Mouse (Mus musculus) embryonic facial prominence, embryonic 11.5 days (tissue): ENCODE results near the gene Cox6a1. TPM values are rescaled to one million over a fixed set of nuclear protein-coding genes. Genes with fewer than 3 reads are reported as not detected.

Source experiments
- ATAC-seq: fragments of 200-750 bp; cut with Nextera tagmentation; replicated peaks from 2 replicates; pipeline ENCODE4 v1.8.0; 2017; ENCODE audit warnings: low read depth; ENCODE audit not compliant: insufficient number of reproducible peaks, low FRiP score, low TSS enrichment
- DNase-seq: peaks from one replicate; pipeline ENCODE4 v3.0.0-alpha.2; 2015; ENCODE audit warnings: low spot score
- H3K27ac ChIP-seq: fragments of 300-500 bp; sonication (generic); replicated peaks from 2 replicates; pipeline ENCODE4 v1.5.1; 2014; ENCODE audit warnings: mild to moderate bottlenecking, low read depth, low read length, control low read depth
- H3K27me3 ChIP-seq: fragments of 300-500 bp; sonication (generic); 2 replicates; pipeline ENCODE4 v1.6.1; 2014; ENCODE audit warnings: mild to moderate bottlenecking, low read length, moderate library complexity, mixed read lengths; ENCODE audit not compliant: control insufficient read depth, insufficient read depth
- H3K36me3 ChIP-seq: fragments of 300-500 bp; sonication (generic); replicated peaks from 2 replicates; pipeline ENCODE4 v1.6.1; 2014; ENCODE audit warnings: low read depth, mild to moderate bottlenecking, low read length, moderate library complexity, mixed read lengths; ENCODE audit not compliant: control insufficient read depth, insufficient read depth
- H3K4me1 ChIP-seq: fragments of 300-500 bp; sonication (generic); 2 replicates; pipeline ENCODE4 v1.6.1; 2014; ENCODE audit warnings: low read length, mixed read lengths; ENCODE audit not compliant: control insufficient read depth, insufficient read depth
- H3K4me2 ChIP-seq: fragments of 300-500 bp; sonication (generic); 2 replicates; pipeline ENCODE4 v1.6.1; 2014; ENCODE audit warnings: low read depth, mild to moderate bottlenecking, control low read depth, low read length, moderate library complexity
- H3K4me3 ChIP-seq: fragments of 300-500 bp; sonication (generic); 2 replicates; pipeline ENCODE4 v1.5.1; 2014; ENCODE audit warnings: low read depth, low read length, control low read depth
- H3K9ac ChIP-seq: fragments of 300-500 bp; sonication (generic); replicated peaks from 2 replicates; pipeline ENCODE4 v1.6.1; 2014; ENCODE audit warnings: mild to moderate bottlenecking, control low read depth, low read length
- H3K9me3 ChIP-seq: fragments of 300-500 bp; sonication (generic); replicated peaks from 2 replicates; pipeline ENCODE4 v1.6.1; 2016; ENCODE audit warnings: mild to moderate bottlenecking, low read length, inconsistent platforms, mixed read lengths; ENCODE audit not compliant: control insufficient read depth
- WGBS: fragments of 180-500 bp; shearing (Covaris S2); extraction: QIAGEN DNeasy Blood & Tissue Kit; methylation state at CpG from one replicate; pipeline ENCODE4 v1.1.7; 2014; 5-methylcytosine and 5-hydroxymethylcytosine counted together
- polyA plus RNA-seq: library from polyadenylated mRNA; unstranded; fragments of >200 nt; fragmentation: Nextera tagmentation; extraction: Ambion mirVana; gene quantifications from 2 replicates; pipeline ENCODE4 v1.2.1, GENCODE M21; 2014

The Cox6a1 gene
- polyA plus RNA-seq, 1 experiment from 2014 or later, result 569 TPM

- Histone ChIP-seq H3K9ac (peak overlapping the region; percentile 87), H3K36me3 (peaks cover 8% of the 10 kb centered on the region), H3K4me1 (no peaks in the 10 kb centered on the region), H3K9me3 (no peaks in the 10 kb centered on the region), H3K4me3 (peak overlapping the region; percentile 87), H3K4me2 (peak overlapping the region; percentile 71), H3K27ac (no peak overlapping the region), H3K27me3 (no peaks in the 10 kb centered on the region)
- no peak for DNase-seq
- peak; percentile 26; the same call in 1 of the 2 replicates for ATAC-seq
- 11% methylated on average over 36 of the region's 36 CpGs for WGBS
Measured at GRCm38 (mm10) chr5:115341314-115342165, 7.2 kb downstream of the Cox6a1 start.

- DNase-seq (peak; percentile 92), ATAC-seq (peak; percentile 88)
- Histone ChIP-seq H3K36me3 (peaks cover 8% of the 10 kb centered on the region), H3K27me3 (no peaks in the 10 kb centered on the region), H3K4me2 (peak within 1 kb of the TSS; percentile 71), H3K9ac (peak within 1 kb of the TSS; percentile 87), H3K4me1 (no peaks in the 10 kb centered on the region), H3K9me3 (no peaks in the 10 kb centered on the region), H3K27ac (peak within 1 kb of the TSS; percentile 60; the same call in 1 of the 2 replicates), H3K4me3 (peak within 1 kb of the TSS; percentile 87)
- under 1% methylated on average over 62 of the region's 62 CpGs for WGBS
Measured at GRCm38 (mm10) chr5:115340577-115341313, 8.0 kb downstream of the Cox6a1 start, which contains the start of the genes Gatc and Triap1. Gatc (minus strand) TSS chr5:115341178. Triap1 (plus strand) TSS chr5:115341225.

- Histone ChIP-seq H3K4me3 (peak overlapping the region; percentile 87; the same call in 1 of the 2 replicates), H3K27me3 (no peaks in the 10 kb centered on the region), H3K4me1 (no peaks in the 10 kb centered on the region), H3K9ac (no peak overlapping the region), H3K4me2 (peak overlapping the region; percentile 71), H3K27ac (no peak overlapping the region), H3K36me3 (peaks cover 4% of the 10 kb centered on the region), H3K9me3 (no peaks in the 10 kb centered on the region)
- ATAC-seq, result no peak
- 35% methylated on average over 7 of the region's 7 CpGs for WGBS
- no peak for DNase-seq
Measured at GRCm38 (mm10) chr5:115340007-115340406, 8.8 kb downstream of the Cox6a1 start.

GRCm38 (mm10) chr5:115333626-115334025 lies 15.2 kb downstream of the Cox6a1 start:
- no peaks in the 10 kb centered on the region for H3K9me3 ChIP-seq
- no peak overlapping the region for H3K4me3 ChIP-seq
- H3K27me3 ChIP-seq, result no peaks in the 10 kb centered on the region
- 87% methylated on average over 3 of the region's 3 CpGs for WGBS
- H3K27ac ChIP-seq, result no peak overlapping the region
- no peaks in the 10 kb centered on the region for H3K4me1 ChIP-seq
- no peak overlapping the region for H3K4me2 ChIP-seq
- peaks cover 20% of the 10 kb centered on the region for H3K36me3 ChIP-seq
- no peak for ATAC-seq
- DNase-seq, result no peak
- H3K9ac ChIP-seq, result no peak overlapping the region

GRCm38 (mm10) chr5:115330955-115331354 lies 17.8 kb downstream of the Cox6a1 start:
- H3K9ac ChIP-seq, result no peak overlapping the region
- no peak overlapping the region for H3K4me3 ChIP-seq
- peaks cover 5% of the 10 kb centered on the region; the same call in 1 of the 2 replicates for H3K4me1 ChIP-seq
- ATAC-seq, result no peak
- no peaks in the 10 kb centered on the region for H3K9me3 ChIP-seq
- 92% methylated on average over 9 of the region's 9 CpGs for WGBS
- no peak for DNase-seq
- H3K27ac ChIP-seq, result no peak overlapping the region
- no peak overlapping the region for H3K4me2 ChIP-seq
- H3K27me3 ChIP-seq, result no peaks in the 10 kb centered on the region
- H3K36me3 ChIP-seq, result peaks cover 20% of the 10 kb centered on the region

- Histone ChIP-seq H3K9ac (peak overlapping the region; percentile 92), H3K9me3 (no peaks in the 10 kb centered on the region), H3K4me3 (peak overlapping the region; percentile 91), H3K27me3 (no peaks in the 10 kb centered on the region), H3K27ac (peak overlapping the region; percentile 91), H3K4me1 (peaks cover 5% of the 10 kb centered on the region; the same call in 1 of the 2 replicates), H3K4me2 (peak overlapping the region; percentile 72), H3K36me3 (peaks cover 8% of the 10 kb centered on the region)
- DNase-seq (peak; percentile 24), ATAC-seq (no peak)
- WGBS, result 1% methylated on average over 52 of the region's 55 CpGs
Measured at GRCm38 (mm10) chr5:115327610-115328548, 20.9 kb downstream of the Cox6a1 start.

GRCm38 (mm10) chr5:115326875-115327609 lies 21.7 kb downstream of the Cox6a1 start, which contains the start of gene Srsf9:
Srsf9 (plus strand) TSS chr5:115327177.
- Histone ChIP-seq H3K27ac (peak within 1 kb of the TSS; percentile 91), H3K4me3 (peak within 1 kb of the TSS; percentile 91), H3K4me2 (peak within 1 kb of the TSS; percentile 72), H3K9ac (peak within 1 kb of the TSS; percentile 92), H3K36me3 (peaks cover 6% of the 10 kb centered on the region), H3K9me3 (no peaks in the 10 kb centered on the region), H3K4me1 (peaks cover 5% of the 10 kb centered on the region; the same call in 1 of the 2 replicates), H3K27me3 (no peaks in the 10 kb centered on the region)
- DNase-seq (peak; percentile 95), ATAC-seq (peak; percentile 91)
- 0% methylated on average over 79 of the region's 97 CpGs for WGBS
